Mouse (Mus musculus): ENCODE data around the gene Galk2. TPM values are rescaled to one million over a fixed set of nuclear protein-coding genes. Genes with fewer than 3 reads are reported as not detected.

Gene Galk2
- polyA plus RNA-seq, 1 experiment from 2014 or later = 35.2 TPM

Other genes with a start within 250 kb of the Galk2 start
- gene Cep152, start 234.0 kb upstream of the Galk2 start, polyA plus RNA-seq (2014; fragmentation: Nextera tagmentation; extraction: Ambion mirVana) = 6.9 and 7.0 TPM in 2 replicates
- 273 and 294 TPM in 2 replicates for gene Eid1, start 186.0 kb upstream of the Galk2 start, polyA plus RNA-seq (2014; fragmentation: Nextera tagmentation; extraction: Ambion mirVana)
- gene Shc4, start 135.0 kb upstream of the Galk2 start, polyA plus RNA-seq (2014; fragmentation: Nextera tagmentation; extraction: Ambion mirVana) = 1.3 and 2.1 TPM in 2 replicates
- gene Secisbp2l, start 76.2 kb upstream of the Galk2 start, polyA plus RNA-seq (2014; fragmentation: Nextera tagmentation; extraction: Ambion mirVana) = 21.8 and 22.1 TPM in 2 replicates
- 89.0 and 90.0 TPM in 2 replicates for gene Cops2, start within 50 bp of the Galk2 start, polyA plus RNA-seq (2014; fragmentation: Nextera tagmentation; extraction: Ambion mirVana)
- gene Fgf7, start 175.5 kb downstream of the Galk2 start, polyA plus RNA-seq (2014; fragmentation: Nextera tagmentation; extraction: Ambion mirVana) = 16.1 and 17.6 TPM in 2 replicates